Mouse (Mus musculus) forebrain, postnatal 0 days (tissue): ENCODE data around the gene Vgll4. TPM values are rescaled to one million over a fixed set of nuclear protein-coding genes. Genes with fewer than 3 reads are reported as not detected.

ENCODE experiments used
- ATAC-seq: fragments of 200-750 bp; cut with Nextera tagmentation; 2 replicates; pipeline ENCODE4 v1.8.0; 2017; ENCODE audit warnings: mild to moderate bottlenecking, moderate library complexity
- DNase-seq: peaks from one replicate; pipeline ENCODE4 v3.0.0-alpha.2; 2015
- H3K27ac ChIP-seq: fragments of 300-500 bp; sonication (generic); 2 replicates; pipeline ENCODE4 v1.5.1; 2014; ENCODE audit warnings: low read depth, mild to moderate bottlenecking, antibody characterized with exemption, low read length, moderate library complexity, mixed read lengths
- H3K27me3 ChIP-seq: fragments of 300-500 bp; sonication (generic); 2 replicates; pipeline ENCODE4 v1.6.1; 2014; ENCODE audit warnings: mild to moderate bottlenecking, low read length, mixed read lengths; ENCODE audit not compliant: insufficient read depth
- H3K36me3 ChIP-seq: fragments of 300-500 bp; sonication (generic); 2 replicates; pipeline ENCODE4 v1.6.1; 2014; ENCODE audit warnings: mild to moderate bottlenecking, moderate library complexity; ENCODE audit not compliant: insufficient read depth
- H3K4me1 ChIP-seq: fragments of 300-500 bp; sonication (generic); 2 replicates; pipeline ENCODE4 v1.6.1; 2014; ENCODE audit warnings: antibody characterized with exemption; ENCODE audit not compliant: insufficient read depth
- H3K4me2 ChIP-seq: fragments of 300-500 bp; sonication (generic); 2 replicates; pipeline ENCODE4 v1.6.1; 2014; ENCODE audit warnings: low read depth, mild to moderate bottlenecking, moderate library complexity
- H3K4me3 ChIP-seq: fragments of 300-500 bp; sonication (generic); 2 replicates; pipeline ENCODE4 v1.5.1; 2014; ENCODE audit warnings: low read depth, low read length, mixed read lengths
- H3K9ac ChIP-seq: fragments of 300-500 bp; sonication (generic); 2 replicates; pipeline ENCODE4 v1.6.1; 2014; ENCODE audit warnings: mild to moderate bottlenecking
- H3K9me3 ChIP-seq: fragments of 300-500 bp; sonication (generic); 2 replicates; pipeline ENCODE4 v1.6.1; 2016; ENCODE audit warnings: low read length
- CTCF ChIP-seq: sonication (generic); IDR thresholded peaks from 2 replicates; pipeline ENCODE4 v1.5.1; 2016; ENCODE audit warnings: antibody characterized with exemption, control low read depth, low read depth
- WGBS: fragments of 180-500 bp; shearing (Covaris S2); extraction: QIAGEN DNeasy Blood & Tissue Kit; methylation state at CpG from one replicate; pipeline ENCODE4 v1.1.7; 2014; 5-methylcytosine and 5-hydroxymethylcytosine counted together
- polyA plus RNA-seq: library from polyadenylated mRNA; unstranded; fragments of >200 nt; fragmentation: Nextera tagmentation; extraction: Ambion mirVana; gene quantifications from 2 replicates; pipeline ENCODE4 v1.2.1, GENCODE M21; 2015
- total RNA-seq: library from RNA; depleted of rRNA; stranded (reverse); fragments of >200 nt; gene quantifications from 2 replicates; pipeline ENCODE4 v1.2.3, GENCODE M21; 2014

Gene Vgll4
- total and polyA plus RNA-seq, 2 experiments from 2014 or later, result 58.0 to 59.2 TPM

- WGBS, result 31% methylated on average over 2 of the region's 2 CpGs
- DNase-seq (no peak), ATAC-seq (no peak)
- TF ChIP-seq CTCF, result no peak
- no peaks in the 10 kb centered on the region for H3K9me3 ChIP-seq
- H3K4me3 ChIP-seq, result no peak overlapping the region
- H3K27ac ChIP-seq, result no peak overlapping the region
- H3K4me1 ChIP-seq, result peaks cover 7% of the 10 kb centered on the region; the same call in 1 of the 2 replicates
- H3K9ac ChIP-seq, result no peak overlapping the region
- no peaks in the 10 kb centered on the region for H3K27me3 ChIP-seq
- peak overlapping the region; percentile 97; the same call in 1 of the 2 replicates for H3K4me2 ChIP-seq
- no peaks in the 10 kb centered on the region for H3K36me3 ChIP-seq
Measured at GRCm38 (mm10) chr6:114966396-114967154, 3.2 kb downstream of the Vgll4 start.

GRCm38 (mm10) chr6:114965802-114966201 lies 4.0 kb downstream of the Vgll4 start:
- Histone ChIP-seq H3K4me3 (no peak overlapping the region), H3K4me2 (no peak overlapping the region), H3K36me3 (no peaks in the 10 kb centered on the region), H3K4me1 (peaks cover 7% of the 10 kb centered on the region; the same call in 1 of the 2 replicates), H3K27me3 (no peaks in the 10 kb centered on the region), H3K27ac (no peak overlapping the region), H3K9me3 (no peaks in the 10 kb centered on the region), H3K9ac (no peak overlapping the region)
- ATAC-seq, result no peak
- DNase-seq, result no peak
- TF ChIP-seq CTCF, result no peak
- WGBS, result 87% methylated on average over 3 of the region's 3 CpGs

GRCm38 (mm10) chr6:114965396-114965795 lies 4.4 kb downstream of the Vgll4 start:
- WGBS, result 67% methylated on average over 8 of the region's 8 CpGs
- Histone ChIP-seq H3K27ac (no peak overlapping the region), H3K4me2 (no peak overlapping the region), H3K4me1 (peaks cover 7% of the 10 kb centered on the region; the same call in 1 of the 2 replicates), H3K9ac (no peak overlapping the region), H3K9me3 (no peaks in the 10 kb centered on the region), H3K27me3 (no peaks in the 10 kb centered on the region), H3K36me3 (no peaks in the 10 kb centered on the region), H3K4me3 (no peak overlapping the region)
- ATAC-seq (no peak), DNase-seq (no peak)
- no peak for TF ChIP-seq CTCF

GRCm38 (mm10) chr6:114964235-114964634 lies 5.6 kb downstream of the Vgll4 start:
- Histone ChIP-seq H3K27me3 (no peaks in the 10 kb centered on the region), H3K27ac (no peak overlapping the region), H3K4me3 (no peak overlapping the region), H3K9ac (no peak overlapping the region), H3K4me1 (peaks cover 7% of the 10 kb centered on the region; the same call in 1 of the 2 replicates), H3K9me3 (no peaks in the 10 kb centered on the region), H3K4me2 (no peak overlapping the region), H3K36me3 (no peaks in the 10 kb centered on the region)
- TF ChIP-seq CTCF, result no peak
- 74% methylated on average over 2 of the region's 2 CpGs for WGBS
- ATAC-seq (no peak; the same call in 1 of the 2 replicates), DNase-seq (no peak)

- Histone ChIP-seq H3K4me3 (no peak overlapping the region), H3K36me3 (no peaks in the 10 kb centered on the region), H3K9ac (no peak overlapping the region), H3K4me2 (no peak overlapping the region), H3K27ac (no peak overlapping the region), H3K9me3 (no peaks in the 10 kb centered on the region), H3K4me1 (peaks cover 7% of the 10 kb centered on the region; the same call in 1 of the 2 replicates), H3K27me3 (no peaks in the 10 kb centered on the region)
- WGBS, result 62% methylated on average over 5 of the region's 5 CpGs
- DNase-seq (no peak), ATAC-seq (no peak)
- no peak for TF ChIP-seq CTCF
Measured at GRCm38 (mm10) chr6:114963636-114964035, 6.2 kb downstream of the Vgll4 start.

- Histone ChIP-seq H3K9me3 (no peaks in the 10 kb centered on the region), H3K36me3 (no peaks in the 10 kb centered on the region), H3K4me3 (no peak overlapping the region), H3K9ac (no peak overlapping the region), H3K4me1 (no peaks in the 10 kb centered on the region), H3K4me2 (no peak overlapping the region), H3K27ac (no peak overlapping the region), H3K27me3 (no peaks in the 10 kb centered on the region)
- 78% methylated on average over 10 of the region's 10 CpGs for WGBS
- DNase-seq (no peak), ATAC-seq (no peak)
- no peak for TF ChIP-seq CTCF
Measured at GRCm38 (mm10) chr6:114961276-114962068, 8.3 kb downstream of the Vgll4 start.

- Histone ChIP-seq H3K9ac (no peak overlapping the region), H3K36me3 (no peaks in the 10 kb centered on the region), H3K27ac (no peak overlapping the region), H3K4me2 (no peak overlapping the region), H3K27me3 (no peaks in the 10 kb centered on the region), H3K4me3 (no peak overlapping the region), H3K4me1 (no peaks in the 10 kb centered on the region), H3K9me3 (no peaks in the 10 kb centered on the region)
- TF ChIP-seq CTCF, result no peak
- WGBS, result 90% methylated on average over 6 of the region's 6 CpGs
- ATAC-seq (no peak), DNase-seq (no peak)
Measured at GRCm38 (mm10) chr6:114959012-114959398, 10.8 kb downstream of the Vgll4 start.
